Mouse (Mus musculus) heart, embryonic 13.5 days (tissue): ENCODE measurements around the gene Atp6v0e. TPM values are rescaled to one million over a fixed set of nuclear protein-coding genes. Genes with fewer than 3 reads are reported as not detected.
A peak's percentile ranks its signal among the peaks of the same experiment; 100 is the strongest.

Experiments
- ATAC-seq: fragments of 200-750 bp; cut with Nextera tagmentation; 2 replicates; pipeline ENCODE4 v1.8.0; 2017; ENCODE audit warnings: moderate TSS enrichment; ENCODE audit not compliant: insufficient number of reproducible peaks, low FRiP score, low TSS enrichment; ENCODE audit errors: extremely low read depth
- H3K27ac ChIP-seq: fragments of 300-500 bp; sonication (generic); replicated peaks from 2 replicates; pipeline ENCODE4 v1.5.1; 2015; ENCODE audit warnings: moderate library complexity, mild to moderate bottlenecking, inconsistent platforms
- H3K27me3 ChIP-seq: fragments of 300-500 bp; sonication (generic); replicated peaks from 2 replicates; pipeline ENCODE4 v1.6.1; 2015; ENCODE audit warnings: mild to moderate bottlenecking, inconsistent platforms
- H3K36me3 ChIP-seq: fragments of 300-500 bp; sonication (generic); 2 replicates; pipeline ENCODE4 v1.6.1; 2015; ENCODE audit warnings: mild to moderate bottlenecking, inconsistent platforms
- H3K4me1 ChIP-seq: fragments of 300-500 bp; sonication (generic); 2 replicates; pipeline ENCODE4 v1.6.1; 2015; ENCODE audit warnings: inconsistent platforms
- H3K4me2 ChIP-seq: fragments of 300-500 bp; sonication (generic); 2 replicates; pipeline ENCODE4 v1.6.1; 2015; ENCODE audit warnings: inconsistent platforms, mild to moderate bottlenecking, moderate library complexity
- H3K4me3 ChIP-seq: fragments of 300-500 bp; sonication (generic); 2 replicates; pipeline ENCODE4 v1.5.1; 2015; ENCODE audit warnings: moderate library complexity, mild to moderate bottlenecking, inconsistent platforms
- H3K9ac ChIP-seq: fragments of 300-500 bp; sonication (generic); 2 replicates; pipeline ENCODE4 v1.6.1; 2015; ENCODE audit warnings: inconsistent platforms, mild to moderate bottlenecking, moderate library complexity
- H3K9me3 ChIP-seq: fragments of 300-500 bp; sonication (generic); 2 replicates; pipeline ENCODE4 v1.6.1; 2016; ENCODE audit warnings: inconsistent platforms
- WGBS: fragments of 180-500 bp; shearing (Covaris S2); methylation state at CpG from one replicate; pipeline ENCODE4 v1.1.7; 2015; ENCODE audit warnings: mixed read lengths; 5-methylcytosine and 5-hydroxymethylcytosine counted together
- polyA plus RNA-seq: library from polyadenylated mRNA; unstranded; fragments of >200 nt; fragmentation: Nextera tagmentation; extraction: Ambion mirVana; gene quantifications from 2 replicates; pipeline ENCODE4 v1.2.1, GENCODE M21; 2015

Gene Atp6v0e
- polyA plus RNA-seq, 1 experiment from 2014 or later, result 187 TPM

DNA sequence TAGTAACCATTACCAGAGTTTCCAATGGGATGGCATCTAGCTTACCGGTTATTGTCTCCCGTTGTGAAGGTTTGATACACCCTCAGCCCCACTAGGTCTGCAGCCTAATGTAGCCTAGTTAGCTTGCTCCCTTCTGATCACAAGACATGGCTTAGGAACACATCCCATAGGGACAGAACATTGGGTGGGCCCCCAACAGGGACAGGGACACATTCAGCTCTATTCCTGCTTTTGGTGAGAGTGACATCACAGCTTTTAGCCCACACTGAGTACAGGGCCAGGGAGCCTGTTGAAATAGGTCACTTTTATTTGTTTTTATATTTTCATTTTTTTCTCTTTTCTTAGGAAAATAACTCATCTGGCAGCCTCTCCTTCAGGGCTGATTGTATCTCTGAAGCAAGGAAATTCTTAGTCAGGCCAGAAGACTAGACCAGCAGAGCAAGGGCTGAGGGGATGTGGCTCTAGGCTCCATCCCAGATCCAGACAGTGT lies 37.5 kb upstream of the Atp6v0e start:
- WGBS, result 93% methylated on average over 2 of the region's 2 CpGs
- peaks cover 15% of the 10 kb centered on the region for H3K4me1 ChIP-seq
- ATAC-seq, result no peak
- no peak overlapping the region for H3K27ac ChIP-seq
- H3K4me2 ChIP-seq, result no peak overlapping the region
- H3K9ac ChIP-seq, result no peak overlapping the region
- peaks cover 86% of the 10 kb centered on the region for H3K36me3 ChIP-seq
- H3K27me3 ChIP-seq, result no peaks in the 10 kb centered on the region
- H3K4me3 ChIP-seq, result no peak overlapping the region
- no peaks in the 10 kb centered on the region for H3K9me3 ChIP-seq

DNA sequence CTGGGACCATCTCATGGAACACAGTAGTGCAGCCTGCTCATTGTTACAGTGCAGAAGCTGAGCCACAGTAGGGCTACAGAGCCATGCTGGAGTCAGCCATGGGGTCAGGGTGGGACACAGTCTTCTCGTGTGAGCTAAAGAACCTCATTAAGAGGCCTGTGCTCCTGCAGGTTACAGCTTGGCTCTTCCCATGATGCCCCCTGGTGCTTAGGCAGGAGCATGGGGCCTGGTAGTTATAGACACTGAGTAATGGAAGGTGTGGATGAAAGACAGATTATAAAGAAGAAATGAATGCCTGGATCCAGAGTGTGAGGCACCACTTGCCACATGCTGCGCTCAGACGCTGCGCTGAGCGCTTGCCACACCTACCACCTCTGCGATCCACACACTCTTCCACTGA lies 34.6 kb upstream of the Atp6v0e start:
- WGBS, result 84% methylated on average over 6 of the region's 6 CpGs
- Histone ChIP-seq H3K27ac (no peak overlapping the region), H3K4me3 (no peak overlapping the region), H3K36me3 (peaks cover 99% of the 10 kb centered on the region), H3K27me3 (no peaks in the 10 kb centered on the region), H3K4me1 (no peaks in the 10 kb centered on the region), H3K9ac (no peak overlapping the region), H3K9me3 (no peaks in the 10 kb centered on the region), H3K4me2 (no peak overlapping the region)
- no peak for ATAC-seq

DNA sequence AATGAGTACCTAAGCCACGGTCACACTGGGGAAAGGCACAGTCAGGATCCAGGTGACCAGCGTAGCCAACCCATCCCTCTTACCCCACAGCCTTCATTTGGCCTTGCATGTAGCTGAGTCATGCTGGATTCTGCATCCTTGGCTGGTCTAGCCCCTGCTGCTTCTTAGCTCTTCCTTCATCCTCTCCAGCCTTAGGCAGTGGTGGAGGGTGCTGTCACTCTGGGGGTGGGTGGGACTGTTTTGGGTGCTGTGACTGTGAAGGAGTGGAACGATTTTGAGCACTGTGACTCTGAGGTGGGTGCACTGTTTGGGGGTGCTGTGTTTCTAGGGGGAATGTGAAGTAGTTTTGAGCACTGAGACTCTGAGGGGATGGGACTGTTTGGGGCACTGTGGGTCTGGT lies 34.1 kb upstream of the Atp6v0e start:
- 96% methylated on average over 3 of the region's 3 CpGs for WGBS
- H3K4me3 ChIP-seq, result no peak overlapping the region
- no peak overlapping the region for H3K4me2 ChIP-seq
- no peaks in the 10 kb centered on the region for H3K4me1 ChIP-seq
- H3K36me3 ChIP-seq, result peaks cover 99% of the 10 kb centered on the region
- no peaks in the 10 kb centered on the region for H3K27me3 ChIP-seq
- H3K27ac ChIP-seq, result no peak overlapping the region
- ATAC-seq, result no peak
- H3K9me3 ChIP-seq, result no peaks in the 10 kb centered on the region
- no peak overlapping the region for H3K9ac ChIP-seq

DNA sequence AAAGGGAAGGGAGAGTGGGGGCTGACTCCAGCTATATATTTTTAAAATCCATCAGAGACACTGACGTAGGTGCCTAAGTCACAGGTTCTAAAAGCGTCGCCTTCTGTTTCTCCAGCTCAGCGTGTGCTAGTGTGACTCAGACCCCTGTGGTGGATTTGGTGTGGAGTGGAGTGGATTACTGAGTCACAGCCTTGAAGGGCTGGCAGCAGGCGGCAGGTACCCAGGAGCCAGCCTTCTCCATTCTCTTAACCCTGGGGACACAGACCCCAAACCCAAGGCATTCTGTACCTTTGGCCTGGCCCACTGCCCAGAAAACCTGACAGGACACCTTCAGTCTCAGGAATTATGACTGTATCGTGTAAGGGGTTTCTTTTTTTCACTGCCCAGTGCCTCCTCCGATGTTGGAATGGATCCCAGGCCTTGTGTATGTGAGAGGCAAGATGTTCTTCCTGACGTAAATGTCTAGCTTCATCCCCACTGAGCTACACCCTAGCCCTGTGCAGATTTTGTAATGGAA lies 31.2 kb upstream of the Atp6v0e start:
- H3K4me3 ChIP-seq, result no peak overlapping the region
- no peaks in the 10 kb centered on the region for H3K27me3 ChIP-seq
- H3K36me3 ChIP-seq, result peaks cover 99% of the 10 kb centered on the region
- no peaks in the 10 kb centered on the region for H3K9me3 ChIP-seq
- 75% methylated on average over 8 of the region's 8 CpGs for WGBS
- H3K4me2 ChIP-seq, result no peak overlapping the region
- H3K9ac ChIP-seq, result no peak overlapping the region
- no peaks in the 10 kb centered on the region for H3K4me1 ChIP-seq
- no peak for ATAC-seq
- H3K27ac ChIP-seq, result 0 out of 2 replicates have a peak overlapping the region, but pooled peaks have one; percentile 24

DNA sequence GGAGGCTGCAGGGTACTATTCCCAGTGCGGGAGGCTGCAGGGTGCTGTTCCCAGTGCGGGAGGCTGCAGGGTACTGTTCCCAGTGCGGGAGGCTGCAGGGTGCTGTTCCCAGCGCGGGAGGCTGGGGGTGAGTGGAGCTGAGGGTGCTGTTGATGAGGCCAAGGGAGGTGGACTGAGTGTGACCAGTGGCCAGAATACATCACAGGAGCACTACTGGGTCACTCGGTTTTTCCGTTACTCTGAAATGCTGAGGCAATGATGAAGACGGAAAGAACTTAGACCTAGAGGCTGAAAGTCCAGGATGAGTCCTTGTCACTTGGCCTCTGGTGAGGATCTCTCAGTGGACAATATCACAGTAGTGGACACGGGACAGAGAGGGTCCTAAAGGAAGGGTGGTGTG lies 29.8 kb upstream of the Atp6v0e start:
- Histone ChIP-seq H3K9ac (no peak overlapping the region), H3K4me3 (no peak overlapping the region), H3K27me3 (no peaks in the 10 kb centered on the region), H3K4me2 (no peak overlapping the region), H3K27ac (no peak overlapping the region; the same call in 1 of the 2 replicates), H3K4me1 (0 out of 2 replicates have a peak, but pooled peaks cover 4% of the 10 kb centered on the region), H3K36me3 (peaks cover 93% of the 10 kb centered on the region), H3K9me3 (no peaks in the 10 kb centered on the region)
- WGBS, result 84% methylated on average over 9 of the region's 9 CpGs
- ATAC-seq, result no peak

DNA sequence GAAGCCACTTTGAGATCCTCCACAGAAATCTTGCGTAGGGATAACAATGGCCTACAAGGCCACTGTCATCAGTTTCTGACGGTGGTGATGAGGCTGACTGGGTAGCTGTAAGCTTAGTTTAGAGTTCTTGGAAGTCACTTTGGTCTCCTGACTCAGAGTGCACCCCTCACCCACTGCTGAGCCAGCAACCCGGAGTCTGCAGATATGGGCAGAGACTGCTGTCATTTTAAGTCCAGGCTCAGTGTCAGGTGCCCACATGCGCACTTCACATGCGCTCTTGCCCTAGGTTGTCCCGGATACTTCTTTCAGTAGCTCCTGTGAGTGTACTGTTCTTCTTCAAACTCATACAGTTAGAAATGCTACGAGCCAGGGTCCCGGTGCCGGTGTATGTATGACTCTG lies 29.1 kb upstream of the Atp6v0e start:
- WGBS, result 81% methylated on average over 9 of the region's 9 CpGs
- H3K27me3 ChIP-seq, result no peaks in the 10 kb centered on the region
- no peak overlapping the region for H3K27ac ChIP-seq
- H3K4me1 ChIP-seq, result 0 out of 2 replicates have a peak, but pooled peaks cover 4% of the 10 kb centered on the region
- ATAC-seq, result no peak
- no peaks in the 10 kb centered on the region for H3K9me3 ChIP-seq
- H3K9ac ChIP-seq, result no peak overlapping the region
- peaks cover 88% of the 10 kb centered on the region for H3K36me3 ChIP-seq
- no peak overlapping the region for H3K4me2 ChIP-seq
- H3K4me3 ChIP-seq, result no peak overlapping the region

DNA sequence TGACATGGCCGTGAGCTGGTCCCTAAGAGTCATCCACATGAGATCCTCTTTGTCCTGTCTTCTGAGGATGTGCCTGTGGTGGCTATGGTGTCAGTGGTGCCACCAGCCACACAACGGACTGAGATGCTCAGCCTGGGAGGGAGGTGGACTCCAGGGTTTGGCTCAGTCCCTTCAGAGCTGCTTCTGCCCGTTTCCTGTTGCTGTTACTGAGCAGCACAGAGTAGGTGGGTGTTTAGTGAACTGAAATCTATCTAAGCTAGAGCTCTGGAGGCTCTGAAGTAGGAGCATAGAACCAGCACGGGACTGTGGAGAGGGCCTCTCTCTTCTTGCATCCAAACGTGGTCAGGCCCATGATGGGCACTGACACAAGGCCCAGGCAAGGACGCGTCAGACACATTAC lies 28.5 kb upstream of the Atp6v0e start:
- H3K27ac ChIP-seq, result no peak overlapping the region
- no peaks in the 10 kb centered on the region for H3K9me3 ChIP-seq
- H3K4me1 ChIP-seq, result 0 out of 2 replicates have a peak, but pooled peaks cover 4% of the 10 kb centered on the region
- ATAC-seq, result no peak
- WGBS, result 84% methylated on average over 7 of the region's 7 CpGs
- H3K27me3 ChIP-seq, result no peaks in the 10 kb centered on the region
- H3K4me2 ChIP-seq, result no peak overlapping the region
- H3K36me3 ChIP-seq, result peaks cover 88% of the 10 kb centered on the region
- H3K4me3 ChIP-seq, result no peak overlapping the region
- no peak overlapping the region for H3K9ac ChIP-seq

DNA sequence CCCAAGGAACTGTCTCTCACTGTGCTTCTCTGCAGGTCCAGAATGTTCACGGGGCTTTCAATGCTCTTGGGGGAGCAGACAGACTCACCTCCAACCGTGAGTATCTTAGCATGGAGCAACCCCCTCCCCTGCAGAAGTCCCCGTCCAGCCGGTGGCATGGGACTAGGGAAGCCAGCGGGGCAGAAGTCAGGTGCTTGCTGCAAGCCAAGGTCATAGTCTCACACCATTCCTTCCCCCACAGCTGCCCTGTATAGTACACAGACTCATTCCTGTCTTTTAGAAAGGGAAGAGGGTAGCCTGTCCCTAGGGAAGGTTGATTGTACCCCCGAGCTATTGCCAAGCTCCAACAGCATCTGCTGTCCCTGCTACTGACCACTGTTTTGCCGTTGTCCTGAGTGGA lies 27.1 kb upstream of the Atp6v0e start:
- Histone ChIP-seq H3K36me3 (peaks cover 88% of the 10 kb centered on the region), H3K27me3 (no peaks in the 10 kb centered on the region), H3K9ac (no peak overlapping the region), H3K4me1 (0 out of 2 replicates have a peak, but pooled peaks cover 4% of the 10 kb centered on the region), H3K9me3 (no peaks in the 10 kb centered on the region), H3K27ac (no peak overlapping the region), H3K4me2 (no peak overlapping the region), H3K4me3 (no peak overlapping the region)
- ATAC-seq, result no peak
- WGBS, result 83% methylated on average over 7 of the region's 7 CpGs

DNA sequence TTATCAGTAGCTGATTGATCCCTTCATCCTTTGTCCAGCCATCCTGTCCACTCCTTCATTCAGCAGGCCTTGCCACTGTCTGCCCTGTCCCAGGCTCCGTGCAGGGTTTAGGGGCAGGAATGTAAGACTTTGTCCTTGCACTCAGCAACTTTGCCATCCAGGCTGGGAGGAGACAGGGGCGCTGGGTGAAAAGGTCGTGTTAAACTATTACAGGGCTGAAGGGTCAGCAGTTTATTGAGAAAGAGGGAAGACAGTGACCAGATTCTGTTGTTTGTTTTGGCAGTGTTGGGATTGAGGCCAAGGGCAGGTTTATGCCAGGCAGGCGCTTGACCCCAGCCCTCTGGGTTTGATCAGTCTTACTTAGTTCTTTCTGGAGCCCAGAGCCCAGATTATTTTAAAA lies 25.2 kb upstream of the Atp6v0e start:
- Histone ChIP-seq H3K9ac (0 out of 2 replicates have a peak overlapping the region, but pooled peaks have one; percentile 55), H3K4me2 (no peak overlapping the region), H3K9me3 (no peaks in the 10 kb centered on the region), H3K4me1 (0 out of 2 replicates have a peak, but pooled peaks cover 4% of the 10 kb centered on the region), H3K36me3 (peaks cover 88% of the 10 kb centered on the region), H3K27ac (no peak overlapping the region), H3K27me3 (no peaks in the 10 kb centered on the region), H3K4me3 (no peak overlapping the region)
- no peak for ATAC-seq
- WGBS, result 54% methylated on average over 4 of the region's 4 CpGs

DNA sequence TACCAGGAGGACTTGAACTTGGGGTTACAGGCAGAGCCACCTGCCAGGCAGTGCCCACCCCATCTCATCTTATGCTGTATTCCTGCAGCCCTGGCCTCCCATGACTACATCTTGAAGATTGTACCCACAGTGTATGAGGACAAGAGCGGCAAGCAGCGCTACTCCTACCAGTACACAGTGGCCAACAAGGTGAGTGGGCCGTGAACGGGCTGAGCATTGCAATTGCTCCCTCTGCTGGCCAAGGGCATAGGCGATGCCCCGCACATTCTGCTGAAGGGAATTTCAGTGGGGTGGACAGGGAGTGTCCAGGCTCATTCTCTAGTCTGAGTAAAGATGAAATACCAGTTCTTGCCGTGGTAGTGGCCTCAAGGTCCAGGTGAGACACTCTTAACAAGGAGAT lies 24.4 kb upstream of the Atp6v0e start:
- WGBS, result 13% methylated on average over 7 of the region's 7 CpGs
- no peak for ATAC-seq
- no peak overlapping the region for H3K4me3 ChIP-seq
- 0 out of 2 replicates have a peak overlapping the region, but pooled peaks have one; percentile 17 for H3K27ac ChIP-seq
- no peak overlapping the region for H3K9ac ChIP-seq
- 0 out of 2 replicates have a peak, but pooled peaks cover 4% of the 10 kb centered on the region for H3K4me1 ChIP-seq
- no peak overlapping the region for H3K4me2 ChIP-seq
- peaks cover 88% of the 10 kb centered on the region for H3K36me3 ChIP-seq
- no peaks in the 10 kb centered on the region for H3K9me3 ChIP-seq
- H3K27me3 ChIP-seq, result no peaks in the 10 kb centered on the region

DNA sequence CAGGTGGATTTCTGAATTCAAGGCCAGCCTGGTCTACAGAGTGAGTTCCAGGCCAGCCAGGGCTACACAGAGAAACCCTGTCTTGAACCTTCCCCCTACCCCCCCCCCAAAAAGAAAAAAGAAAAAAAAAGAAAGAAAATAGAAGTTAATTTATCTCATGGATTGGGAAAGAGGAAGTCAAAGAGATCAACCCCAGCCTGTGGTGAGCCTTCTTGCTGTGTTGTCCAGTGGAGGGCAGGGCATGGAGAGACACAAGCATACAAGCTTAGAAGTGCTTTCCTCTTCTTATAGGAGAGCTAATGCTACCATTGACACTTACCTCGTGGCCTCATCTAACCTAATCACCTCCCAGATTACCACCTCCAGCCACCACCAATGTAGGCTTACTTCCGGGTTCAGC lies 23.2 kb upstream of the Atp6v0e start:
- H3K4me1 ChIP-seq, result peaks cover 14% of the 10 kb centered on the region
- no peaks in the 10 kb centered on the region for H3K27me3 ChIP-seq
- peaks cover 88% of the 10 kb centered on the region for H3K36me3 ChIP-seq
- H3K27ac ChIP-seq, result no peak overlapping the region
- 80% methylated on average over 2 of the region's 2 CpGs for WGBS
- no peak overlapping the region for H3K4me3 ChIP-seq
- no peak overlapping the region for H3K4me2 ChIP-seq
- no peak overlapping the region for H3K9ac ChIP-seq
- no peak for ATAC-seq
- H3K9me3 ChIP-seq, result no peaks in the 10 kb centered on the region

DNA sequence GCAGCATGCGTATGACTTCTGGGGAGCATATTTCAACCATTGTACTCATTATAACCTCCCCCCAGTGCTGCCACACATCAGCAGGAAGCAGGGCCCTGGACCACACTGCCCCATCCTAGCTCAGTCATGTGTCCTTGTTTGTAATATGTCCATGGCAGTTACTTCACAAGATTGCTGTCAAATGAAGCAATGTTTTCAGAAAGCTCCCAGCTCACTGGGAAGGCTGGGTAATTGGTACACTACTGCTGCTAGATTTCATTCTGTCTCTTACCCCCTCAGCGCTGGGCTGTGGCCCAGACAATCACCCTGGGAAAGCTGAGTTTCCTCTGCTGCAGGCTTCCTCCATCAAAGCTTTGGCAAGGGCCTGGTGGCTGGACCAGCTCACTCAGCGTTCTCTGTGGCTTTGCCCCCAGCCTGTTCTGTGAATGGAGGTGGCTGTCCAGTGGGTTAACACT lies 22.7 kb upstream of the Atp6v0e start:
- H3K4me1 ChIP-seq, result peaks cover 19% of the 10 kb centered on the region
- WGBS, result 87% methylated on average over 3 of the region's 3 CpGs
- no peaks in the 10 kb centered on the region for H3K9me3 ChIP-seq
- no peaks in the 10 kb centered on the region for H3K27me3 ChIP-seq
- H3K9ac ChIP-seq, result no peak overlapping the region
- H3K4me2 ChIP-seq, result no peak overlapping the region
- H3K27ac ChIP-seq, result no peak overlapping the region
- peaks cover 88% of the 10 kb centered on the region for H3K36me3 ChIP-seq
- no peak overlapping the region for H3K4me3 ChIP-seq
- no peak for ATAC-seq
